Mouse (Mus musculus) spleen, adult 2 months (tissue): ENCODE results near the gene Ndufaf7. TPM values are rescaled to one million over a fixed set of nuclear protein-coding genes. Genes with fewer than 3 reads are reported as not detected.

ENCODE experiments used
- DNase-seq, 2 experiments: peaks; one replicate each; pipeline versions ENCODE4 v3.0.0 to v3.0.0-alpha.2; 2012 to 2021; ENCODE audit warnings: low spot score in 2 of 2, low read depth in 1 of 2
- H3K27ac ChIP-seq: fragments of 200-500 bp; 2 replicates; pipeline ENCODE4 v1.5.1; 2012; ENCODE audit warnings: low read length, inconsistent platforms; ENCODE audit not compliant: insufficient read depth
- H3K27me3 ChIP-seq: fragments of 200-500 bp; 2 replicates; pipeline ENCODE4 v1.6.1; 2012; ENCODE audit warnings: mild to moderate bottlenecking, moderate library complexity, low read length, inconsistent platforms; ENCODE audit not compliant: control insufficient read depth, insufficient read depth
- H3K36me3 ChIP-seq: fragments of 200-500 bp; 2 replicates; pipeline ENCODE4 v1.6.1; 2012; ENCODE audit warnings: mild to moderate bottlenecking, low read length, inconsistent platforms; ENCODE audit not compliant: control insufficient read depth, insufficient read depth
- H3K4me1 ChIP-seq: fragments of 200-500 bp; 2 replicates; pipeline ENCODE4 v1.6.1; 2011; ENCODE audit warnings: inconsistent platforms; ENCODE audit not compliant: control insufficient read depth, insufficient read depth, insufficient read length
- H3K4me3 ChIP-seq: fragments of 200-500 bp; 2 replicates; pipeline ENCODE4 v1.5.1; 2011; ENCODE audit warnings: mild to moderate bottlenecking, inconsistent platforms; ENCODE audit not compliant: insufficient read depth, insufficient read length; ENCODE audit errors: extremely low read depth
- CTCF ChIP-seq: fragments of 200-500 bp; IDR thresholded peaks from 2 replicates; pipeline ENCODE4 v1.5.1; 2011; ENCODE audit warnings: mild to moderate bottlenecking, inconsistent platforms; ENCODE audit not compliant: insufficient read depth, insufficient read length, insufficient replicate concordance; ENCODE audit errors: extremely low read depth
- POLR2A ChIP-seq: fragments of 200-500 bp; IDR thresholded peaks from 2 replicates; pipeline ENCODE4 v1.6.1; 2011; ENCODE audit warnings: low read depth, low read length, inconsistent platforms
- WGBS: fragments of 180-500 bp; shearing (Covaris S2); methylation state at CpG from one replicate; pipeline ENCODE4 v1.1.7; 2018; 5-methylcytosine and 5-hydroxymethylcytosine counted together
- polyA plus RNA-seq: library from polyadenylated mRNA; depleted of rRNA; stranded (reverse); fragments of >200 nt; gene quantifications from 2 replicates; pipeline ENCODE4 v1.2.3, GENCODE M21; 2012; rRNA removed

The Ndufaf7 gene
- 2.5 TPM in 2 replicates for polyA plus RNA-seq

- Histone ChIP-seq H3K4me1 (peaks cover 3% of the 10 kb centered on the region; the same call in 1 of the 2 replicates), H3K27ac (peak within 1 kb of the TSS; percentile 42), H3K27me3 (no peaks in the 10 kb centered on the region), H3K36me3 (peaks cover 11% of the 10 kb centered on the region), H3K4me3 (peak within 1 kb of the TSS; percentile 78)
- DNase-seq: peak; percentile 94
- TF ChIP-seq POLR2A: peak; percentile 77
- TF ChIP-seq CTCF: no peak
- under 1% methylated on average over 45 of the region's 45 CpGs for WGBS
These were observed at the start of gene Ndufaf7, which contains the start of gene Cebpz for GRCm38 (mm10) chr17:78936466-78937228. Gene Ndufaf7, plus strand, starts transcription at chr17:78937136. Gene Cebpz, minus strand, starts transcription at chr17:78937066.

- Histone ChIP-seq H3K27me3 (no peaks in the 10 kb centered on the region), H3K4me1 (no peaks in the 10 kb centered on the region), H3K27ac (no peak overlapping the region), H3K36me3 (no peaks in the 10 kb centered on the region), H3K4me3 (no peak overlapping the region)
- WGBS: 88% methylated on average over 4 of the region's 4 CpGs
- DNase-seq: no peak
- TF ChIP-seq CTCF (no peak), POLR2A (no peak)
These were observed 48.4 kb upstream of the Ndufaf7 start for GRCm38 (mm10) chr17:78888554-78888953.

GRCm38 (mm10) chr17:78889184-78889583 lies 47.8 kb upstream of the Ndufaf7 start:
- 59% methylated on average over 3 of the region's 3 CpGs for WGBS
- TF ChIP-seq CTCF (no peak), POLR2A (no peak)
- H3K4me1 ChIP-seq: no peaks in the 10 kb centered on the region
- H3K27me3 ChIP-seq: no peaks in the 10 kb centered on the region
- H3K36me3 ChIP-seq: no peaks in the 10 kb centered on the region
- DNase-seq: no peak
- H3K27ac ChIP-seq: no peak overlapping the region
- H3K4me3 ChIP-seq: no peak overlapping the region

GRCm38 (mm10) chr17:78891020-78891419 lies 45.9 kb upstream of the Ndufaf7 start:
- Histone ChIP-seq H3K36me3 (no peaks in the 10 kb centered on the region), H3K27me3 (no peaks in the 10 kb centered on the region), H3K4me3 (no peak overlapping the region), H3K27ac (no peak overlapping the region), H3K4me1 (no peaks in the 10 kb centered on the region)
- TF ChIP-seq POLR2A (no peak), CTCF (no peak)
- DNase-seq: no peak
- 75% methylated on average over 9 of the region's 9 CpGs for WGBS

GRCm38 (mm10) chr17:78894991-78895390 lies 41.9 kb upstream of the Ndufaf7 start:
- Histone ChIP-seq H3K4me3 (no peak overlapping the region), H3K27ac (no peak overlapping the region), H3K27me3 (no peaks in the 10 kb centered on the region), H3K4me1 (no peaks in the 10 kb centered on the region), H3K36me3 (no peaks in the 10 kb centered on the region)
- no peak for DNase-seq
- TF ChIP-seq CTCF (no peak), POLR2A (no peak)
- WGBS: 72% methylated on average over 7 of the region's 7 CpGs

GRCm38 (mm10) chr17:78895394-78895793 lies 41.5 kb upstream of the Ndufaf7 start:
- H3K27ac ChIP-seq: no peak overlapping the region
- H3K4me3 ChIP-seq: no peak overlapping the region
- peak; percentile 36; the same call in 1 of the 2 replicates for TF ChIP-seq CTCF
- no peak for TF ChIP-seq POLR2A
- no peaks in the 10 kb centered on the region for H3K27me3 ChIP-seq
- no peaks in the 10 kb centered on the region for H3K36me3 ChIP-seq
- DNase-seq: no peak
- H3K4me1 ChIP-seq: no peaks in the 10 kb centered on the region
- WGBS: 2% methylated on average over 8 of the region's 8 CpGs

GRCm38 (mm10) chr17:78903158-78903557 lies 33.8 kb upstream of the Ndufaf7 start:
- no peak for DNase-seq
- TF ChIP-seq CTCF (no peak), POLR2A (no peak)

More at GRCm38 (mm10) chr17:78903158-78903557, 33.8 kb upstream of the Ndufaf7 start:
- Histone ChIP-seq H3K27me3 (no peaks in the 10 kb centered on the region), H3K27ac (no peak overlapping the region), H3K4me3 (no peak overlapping the region), H3K36me3 (no peaks in the 10 kb centered on the region), H3K4me1 (no peaks in the 10 kb centered on the region; the same call in 1 of the 2 replicates)
- 81% methylated on average over 2 of the region's 2 CpGs for WGBS
